ENCODE assay signal across 14 mouse cellular contexts in genomic region chr10:29921658-29922057, GRCm38 (mm10).
DNase-seq lines count a peak whose midpoint lies in the region; ATAC-seq lines count a peak whose summit lies in the region.
"Had no signal": no experiment of that assay in that cellular context is flagged by ENCODE, and none has a peak within 500 bp of the region (broad histone marks: within the 10 kb centered on the region; RNA-seq: fewer than 3 reads in every experiment).

No protein-coding gene starts in this region.

- H3K4me1 ChIP-seq in heart, embryonic 10.5 days = peaks cover 6% of the 10 kb centered on the region; the same call in 1 of the 2 replicates
- H3K4me1 ChIP-seq in midbrain, embryonic 11.5 days (ENCODE audit: control insufficient read depth, insufficient read depth, low read length) = no peaks in the 10 kb centered on the region
- H3K4me1 ChIP-seq in midbrain, embryonic 16.5 days (ENCODE audit: control insufficient read depth, insufficient read depth, low read length) = no peaks in the 10 kb centered on the region
- no peaks in the 10 kb centered on the region for H3K4me1 ChIP-seq in forebrain, embryonic 14.5 days (ENCODE audit: control insufficient read depth, insufficient read depth, low read length)
- no peaks in the 10 kb centered on the region for H3K4me1 ChIP-seq in neural tube, embryonic 14.5 days (ENCODE audit: control insufficient read depth, insufficient read depth, low read length)
- H3K4me1 ChIP-seq: heart, embryonic 15.5 days; liver, embryonic 15.5 days had no signal

- no peaks in the 10 kb centered on the region for H3K36me3 ChIP-seq in heart, embryonic 10.5 days
- no peaks in the 10 kb centered on the region for H3K36me3 ChIP-seq in midbrain, embryonic 11.5 days (ENCODE audit: control insufficient read depth, insufficient read depth, low read length)
- no peaks in the 10 kb centered on the region for H3K36me3 ChIP-seq in midbrain, embryonic 16.5 days (ENCODE audit: control insufficient read depth, insufficient read depth, low read length)
- no peaks in the 10 kb centered on the region for H3K36me3 ChIP-seq in forebrain, embryonic 14.5 days (ENCODE audit: control insufficient read depth, insufficient read depth, low read length)
- no peaks in the 10 kb centered on the region for H3K36me3 ChIP-seq in neural tube, embryonic 14.5 days (ENCODE audit: control insufficient read depth, insufficient read depth, low read length)
- H3K36me3 ChIP-seq: heart, embryonic 15.5 days; liver, embryonic 15.5 days had no signal

- peak; percentile 52; the same call in 1 of the 2 replicates for ATAC-seq in midbrain, embryonic 11.5 days (ENCODE audit: low FRiP score)
- no peak for ATAC-seq in midbrain, embryonic 16.5 days
- ATAC-seq in forebrain, embryonic 14.5 days = no peak
- ATAC-seq in neural tube, embryonic 14.5 days (ENCODE audit: low read depth) = peak; percentile 21; the same call in 1 of the 2 replicates

- no peak overlapping the region for H3K4me3 ChIP-seq in heart, embryonic 10.5 days
- no peak overlapping the region for H3K4me3 ChIP-seq in midbrain, embryonic 11.5 days (ENCODE audit: low read depth, low read length)
- H3K4me3 ChIP-seq in midbrain, embryonic 16.5 days (ENCODE audit: low read depth, low read length) = no peak overlapping the region
- H3K4me3 ChIP-seq in forebrain, embryonic 14.5 days (ENCODE audit: low read depth, low read length) = no peak overlapping the region
- H3K4me3 ChIP-seq in neural tube, embryonic 14.5 days (ENCODE audit: low read depth, low read length) = no peak overlapping the region
- H3K4me3 ChIP-seq: gastrocnemius, adult 2 months; heart, embryonic 15.5 days; liver, embryonic 15.5 days had no signal

- no peak overlapping the region for H3K27ac ChIP-seq in heart, embryonic 10.5 days
- no peak overlapping the region for H3K27ac ChIP-seq in midbrain, embryonic 11.5 days (ENCODE audit: low read depth, low read length)
- no peak overlapping the region for H3K27ac ChIP-seq in midbrain, embryonic 16.5 days (ENCODE audit: low read length)
- no peak overlapping the region for H3K27ac ChIP-seq in forebrain, embryonic 14.5 days (ENCODE audit: low read depth, low read length)
- no peak overlapping the region for H3K27ac ChIP-seq in neural tube, embryonic 14.5 days (ENCODE audit: low read depth, low read length)
- H3K27ac ChIP-seq: gastrocnemius, adult 2 months; heart, embryonic 15.5 days; liver, embryonic 15.5 days; macrophage had no signal

- DNase-seq in heart, embryonic 10.5 days (ENCODE audit: low spot score) = peak; percentile 71
- DNase-seq in heart, adult 18-20 months = no peak
- no peak for DNase-seq in midbrain, embryonic 11.5 days (ENCODE audit: low spot score, missing footprints)
- peak; percentile 47 for DNase-seq in forebrain, embryonic 14.5 days (ENCODE audit: low spot score)
- no peak for DNase-seq in gastrocnemius, postnatal 25 days
- no peak for DNase-seq in adrenal gland, postnatal 4 days (ENCODE audit: low spot score in 2 of 2)
- DNase-seq: gastrocnemius, adult 2 months; kidney, adult 9 months; thymus, postnatal 36 days had no signal

- 32% methylated on average over 4 of the region's 4 CpGs for WGBS in heart, embryonic 10.5 days
- WGBS in midbrain, embryonic 11.5 days = 43% methylated on average over 4 of the region's 4 CpGs
- WGBS in midbrain, embryonic 16.5 days = 35% methylated on average over 4 of the region's 4 CpGs
- 54% methylated on average over 4 of the region's 4 CpGs for WGBS in forebrain, embryonic 14.5 days
- 50% methylated on average over 4 of the region's 4 CpGs for WGBS in neural tube, embryonic 14.5 days

- H3K4me2 ChIP-seq in midbrain, embryonic 11.5 days = no peak overlapping the region
- no peak overlapping the region for H3K4me2 ChIP-seq in midbrain, embryonic 16.5 days (ENCODE audit: low read length)
- H3K4me2 ChIP-seq in forebrain, embryonic 14.5 days (ENCODE audit: low read length) = no peak overlapping the region
- H3K4me2 ChIP-seq in neural tube, embryonic 14.5 days (ENCODE audit: low read depth, low read length) = no peak overlapping the region
- H3K4me2 ChIP-seq: heart, embryonic 15.5 days; liver, embryonic 15.5 days had no signal

- no peaks in the 10 kb centered on the region for H3K9me3 ChIP-seq in heart, embryonic 10.5 days
- H3K9me3 ChIP-seq in midbrain, embryonic 11.5 days (ENCODE audit: control insufficient read depth, low read length) = no peaks in the 10 kb centered on the region
- H3K9me3 ChIP-seq in midbrain, embryonic 16.5 days (replicated peaks; ENCODE audit: control insufficient read depth, low read length, poor library complexity, severe bottlenecking) = no peaks in the 10 kb centered on the region
- no peaks in the 10 kb centered on the region for H3K9me3 ChIP-seq in forebrain, embryonic 14.5 days (replicated peaks; ENCODE audit: control insufficient read depth, low read length)
- no peaks in the 10 kb centered on the region for H3K9me3 ChIP-seq in neural tube, embryonic 14.5 days (ENCODE audit: control insufficient read depth, low read length)
- H3K9me3 ChIP-seq: heart, embryonic 15.5 days; liver, embryonic 15.5 days had no signal

- H3K27me3 ChIP-seq in heart, embryonic 10.5 days (ENCODE audit: insufficient read depth, poor library complexity, severe bottlenecking) = no peaks in the 10 kb centered on the region
- H3K27me3 ChIP-seq in midbrain, embryonic 11.5 days (ENCODE audit: control insufficient read depth, insufficient read depth, low read length) = no peaks in the 10 kb centered on the region
- H3K27me3 ChIP-seq in midbrain, embryonic 16.5 days (ENCODE audit: control insufficient read depth, insufficient read depth, low read depth, low read length) = no peaks in the 10 kb centered on the region
- no peaks in the 10 kb centered on the region for H3K27me3 ChIP-seq in forebrain, embryonic 14.5 days (replicated peaks; ENCODE audit: control insufficient read depth, insufficient read depth, low read length)
- H3K27me3 ChIP-seq in neural tube, embryonic 14.5 days (ENCODE audit: control insufficient read depth, insufficient read depth, low read length) = no peaks in the 10 kb centered on the region
- H3K27me3 ChIP-seq: heart, embryonic 15.5 days; liver, embryonic 15.5 days had no signal

- H3K9ac ChIP-seq in midbrain, embryonic 11.5 days (ENCODE audit: low read length) = no peak overlapping the region
- no peak overlapping the region for H3K9ac ChIP-seq in midbrain, embryonic 16.5 days (ENCODE audit: low read depth, low read length)
- no peak overlapping the region for H3K9ac ChIP-seq in forebrain, embryonic 14.5 days (ENCODE audit: low read length)
- H3K9ac ChIP-seq in neural tube, embryonic 14.5 days (replicated peaks; ENCODE audit: low read depth, low read length) = no peak overlapping the region
- H3K9ac ChIP-seq: heart, embryonic 15.5 days; liver, embryonic 15.5 days had no signal

Comparison
In these comparisons a context has a peak if more than half of its experiments do, and no peak if none do; other contexts are left out.
1. DNase-seq: peak in heart, embryonic 10.5 days (single experiment) and forebrain, embryonic 14.5 days (single experiment); none in heart, adult 18-20 months (0 of 2), midbrain, embryonic 11.5 days (single experiment), gastrocnemius, postnatal 25 days (single experiment) and adrenal gland, postnatal 4 days (0 of 2).
2. ATAC-seq: peak in midbrain, embryonic 11.5 days (single experiment) and neural tube, embryonic 14.5 days (single experiment); none in midbrain, embryonic 16.5 days (single experiment) and forebrain, embryonic 14.5 days (single experiment).